Mouse (Mus musculus) heart, adult 2 months (tissue): ENCODE measurements around the gene Usp54.
A peak's percentile ranks its signal among the peaks of the same experiment; 100 is the strongest.

Experiments used
- CTCF ChIP-seq: fragments of 200-600 bp; IDR thresholded peaks from 2 replicates; pipeline ENCODE4 v1.8.1; 2022; ENCODE audit warnings: antibody characterized with exemption, mild to moderate bottlenecking, moderate library complexity
- POLR2A ChIP-seq: fragments of 200-500 bp; IDR thresholded peaks from 2 replicates; pipeline ENCODE4 v1.6.1; 2011; ENCODE audit warnings: mild to moderate bottlenecking, low read depth, low read length, control low read depth; ENCODE audit not compliant: insufficient read depth

- peak; percentile 34 for TF ChIP-seq CTCF
- no peak for TF ChIP-seq POLR2A
Measured at GRCm38 (mm10) chr14:20645547-20645946, 4.7 kb upstream of the Usp54 start.
